Mouse (Mus musculus): ENCODE results near the gene Dapk1.

Dapk1 gene

DNA sequence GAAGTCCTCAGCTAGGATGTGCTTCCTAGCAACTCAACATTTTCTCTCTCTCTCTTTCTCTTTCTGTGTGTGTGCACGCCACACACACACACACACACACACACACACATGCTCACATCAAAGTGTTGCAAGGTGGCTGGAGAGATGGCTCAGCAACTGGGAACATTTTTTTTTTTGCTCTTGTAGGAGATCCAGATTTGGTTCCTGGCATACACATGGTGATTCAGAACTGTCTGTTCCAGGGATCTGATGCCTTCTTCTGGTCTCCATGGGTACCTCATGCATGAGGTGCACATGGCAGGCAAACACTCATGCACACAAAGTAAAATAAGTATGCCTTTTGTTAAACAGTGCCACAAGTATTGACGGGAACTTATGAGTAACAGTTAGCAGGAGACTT is 89.2 kb downstream of the Dapk1 start:
- DNase-seq (ENCODE audit: low spot score in 2 of 2), result no peak

- DNase-seq (ENCODE audit: low spot score in 2 of 2), result no peak
Observed at GRCm38 (mm10) chr13:60691940-60692339, 90.2 kb downstream of the Dapk1 start.

DNA sequence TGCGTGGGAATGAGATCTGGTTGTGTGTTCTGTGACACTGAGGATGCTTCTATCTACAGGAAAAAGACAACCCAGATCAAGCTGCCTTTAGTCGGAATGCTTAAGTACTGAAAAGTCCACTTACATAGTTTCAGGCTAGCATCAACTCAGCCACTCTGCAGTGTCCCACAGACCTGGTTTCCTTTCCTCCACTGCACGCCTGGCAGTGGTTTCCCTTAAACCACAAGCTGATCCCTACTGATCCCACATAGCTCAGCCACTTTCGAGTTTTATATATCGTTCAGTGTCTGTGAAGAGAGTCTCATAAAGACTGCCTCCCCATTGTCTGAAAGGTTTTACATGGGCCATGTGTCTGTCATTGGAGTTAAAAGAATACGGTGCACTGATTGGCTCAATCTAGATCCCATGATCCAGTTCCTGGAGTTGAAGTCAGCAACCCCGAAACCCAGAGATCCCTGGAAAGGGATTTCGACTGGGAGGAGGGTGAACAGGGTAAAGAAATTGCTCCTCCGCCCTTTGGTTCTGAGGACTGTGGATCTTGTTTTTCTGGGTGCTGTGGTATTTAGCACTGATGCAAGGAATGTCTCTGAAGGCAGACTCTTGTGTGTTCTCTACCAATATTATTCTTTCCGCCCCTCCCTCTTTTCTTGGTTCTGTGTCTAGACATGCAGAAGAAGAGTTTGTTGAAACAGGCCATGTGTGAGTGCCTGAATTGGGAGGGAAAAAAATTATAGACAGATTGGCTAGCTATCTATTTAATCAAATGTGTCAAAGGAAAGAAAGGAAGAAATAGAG is 93.6 kb downstream of the Dapk1 start:
- no peak for DNase-seq (ENCODE audit: low spot score in 2 of 2)

- no peak for DNase-seq (ENCODE audit: low spot score in 2 of 2)
Observed at GRCm38 (mm10) chr13:60696323-60696722, 94.6 kb downstream of the Dapk1 start.

DNA sequence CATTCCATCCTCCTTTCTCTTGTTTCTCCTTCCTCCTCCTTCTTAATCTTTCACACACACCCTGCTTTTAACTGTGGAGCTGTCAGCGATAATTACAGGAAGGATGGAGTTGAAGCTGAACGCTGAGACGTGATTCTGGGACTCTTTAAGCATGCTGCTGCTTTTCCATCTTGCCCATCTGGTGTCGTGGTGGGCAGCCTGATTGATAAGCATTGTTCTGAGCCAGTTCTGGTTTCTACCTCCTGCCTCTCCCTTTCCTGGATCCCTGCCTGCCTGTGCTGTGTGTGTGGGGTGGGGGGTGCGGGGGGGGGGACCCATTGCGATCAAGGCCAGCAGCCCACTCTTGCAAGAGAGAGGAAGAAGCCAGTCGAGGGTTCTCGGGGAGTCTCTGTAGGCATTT is 95.0 kb downstream of the Dapk1 start:
- no peak for DNase-seq (ENCODE audit: low spot score in 2 of 2)

DNA sequence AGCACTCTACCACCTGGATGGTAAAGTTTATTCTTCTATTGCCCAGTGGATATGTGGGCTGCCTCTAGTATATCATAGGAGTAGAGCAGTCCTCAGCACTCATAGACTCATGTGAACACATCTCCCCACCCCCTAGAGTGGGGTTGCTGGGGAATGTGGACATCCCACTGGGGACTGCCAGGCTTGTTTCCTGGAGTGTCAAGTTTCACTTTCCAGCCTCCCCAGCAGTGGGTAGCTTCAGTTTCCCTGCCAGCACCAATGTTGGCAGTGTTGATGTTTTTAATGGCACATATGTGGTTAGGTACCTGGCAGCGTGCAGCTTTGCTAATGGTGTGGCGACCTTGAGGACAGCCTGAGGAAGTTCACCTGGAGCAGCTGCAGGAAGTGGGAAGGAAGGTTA is 96.3 kb downstream of the Dapk1 start:
- DNase-seq (ENCODE audit: low spot score in 2 of 2), result no peak

DNA sequence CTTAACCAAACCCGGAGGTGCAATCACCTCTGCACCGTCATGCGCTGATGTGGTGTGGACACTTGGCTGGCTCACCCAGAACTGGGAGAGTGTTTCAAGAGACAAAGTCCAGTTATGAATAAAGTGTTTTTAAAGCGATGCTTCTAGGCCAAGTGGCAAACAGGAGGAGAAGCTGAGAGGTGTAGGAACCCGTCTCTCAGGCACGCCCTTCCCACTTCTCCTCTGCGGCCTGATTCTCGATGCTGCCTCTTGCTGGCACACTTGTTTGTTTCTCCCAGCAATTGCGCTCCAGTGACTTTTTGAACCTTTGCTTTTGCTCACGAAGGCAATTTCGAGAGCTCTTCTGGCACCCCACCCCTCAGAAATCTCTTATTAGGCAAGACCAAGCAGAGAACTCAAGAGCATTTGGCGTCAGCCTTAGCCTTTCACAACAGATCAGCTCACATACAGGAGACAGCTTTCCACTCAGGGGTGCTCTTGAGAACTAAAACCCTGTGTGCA is 100.0 kb downstream of the Dapk1 start:
- DNase-seq (ENCODE audit: low spot score in 2 of 2), result no peak

DNA sequence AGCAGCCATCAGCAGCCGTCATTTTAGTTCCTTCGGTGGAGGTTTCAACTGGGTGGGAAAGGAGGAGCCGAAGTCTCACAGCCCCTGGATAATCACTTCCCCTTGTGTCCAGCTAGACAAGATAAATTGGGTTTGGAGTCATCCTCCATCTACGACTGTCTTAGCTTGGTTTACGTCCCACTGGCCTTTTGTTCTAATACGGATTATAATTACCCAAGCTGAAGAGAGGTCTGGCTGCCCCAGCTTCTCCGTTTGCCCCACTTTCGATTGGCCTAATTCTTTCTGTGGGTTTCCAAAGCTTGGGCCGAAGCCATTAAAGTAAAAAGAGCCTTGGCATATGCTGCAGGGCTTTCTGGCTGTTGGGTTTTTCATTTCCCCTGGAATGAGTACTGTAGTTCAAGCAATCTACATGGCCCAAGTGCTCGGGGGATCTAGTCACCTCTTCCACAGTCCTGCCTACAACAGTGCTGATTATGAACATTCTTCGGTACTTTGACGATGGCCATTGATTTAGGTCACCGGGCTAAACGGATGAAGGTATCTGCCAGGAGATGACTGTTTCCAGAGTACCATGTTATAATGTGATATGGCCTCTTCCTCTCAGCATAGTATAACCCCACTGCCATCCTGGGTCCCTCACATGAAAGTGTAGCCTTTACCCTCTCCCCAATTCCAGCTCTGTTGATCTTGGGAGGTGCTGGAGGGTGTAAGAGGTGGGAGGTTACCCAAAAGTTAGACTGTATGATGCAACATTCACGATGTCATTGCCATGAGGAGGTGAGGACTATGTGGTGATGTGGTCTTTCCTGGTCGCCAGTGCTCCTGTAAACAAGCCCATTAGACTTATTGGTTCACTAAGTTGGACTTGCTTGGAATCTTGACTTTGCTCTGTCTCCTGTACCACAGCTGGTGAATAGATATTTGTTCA is 106.1 kb downstream of the Dapk1 start:
- DNase-seq (ENCODE audit: low spot score in 2 of 2), result no peak

DNA sequence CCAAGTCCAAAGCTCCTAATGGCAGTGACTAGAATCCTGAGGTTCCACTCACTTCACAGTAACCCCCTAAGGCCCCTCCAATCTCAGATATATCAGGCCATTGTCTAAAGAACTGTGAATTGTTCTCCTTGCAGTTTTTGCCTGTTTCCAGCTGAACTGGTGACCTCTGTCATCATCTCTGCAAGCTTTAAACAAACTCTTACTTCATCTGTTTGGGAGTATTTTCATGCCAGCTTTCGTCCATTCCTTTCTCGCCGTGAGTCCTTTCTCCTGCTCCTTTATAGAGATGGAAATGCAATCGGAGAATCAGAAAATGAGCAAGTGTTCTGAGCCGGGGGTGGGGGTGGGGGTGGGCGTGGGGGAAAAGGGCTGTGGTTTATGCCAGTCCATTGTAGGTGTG is 107.4 kb downstream of the Dapk1 start:
- DNase-seq (ENCODE audit: low spot score in 2 of 2), result no peak

DNA sequence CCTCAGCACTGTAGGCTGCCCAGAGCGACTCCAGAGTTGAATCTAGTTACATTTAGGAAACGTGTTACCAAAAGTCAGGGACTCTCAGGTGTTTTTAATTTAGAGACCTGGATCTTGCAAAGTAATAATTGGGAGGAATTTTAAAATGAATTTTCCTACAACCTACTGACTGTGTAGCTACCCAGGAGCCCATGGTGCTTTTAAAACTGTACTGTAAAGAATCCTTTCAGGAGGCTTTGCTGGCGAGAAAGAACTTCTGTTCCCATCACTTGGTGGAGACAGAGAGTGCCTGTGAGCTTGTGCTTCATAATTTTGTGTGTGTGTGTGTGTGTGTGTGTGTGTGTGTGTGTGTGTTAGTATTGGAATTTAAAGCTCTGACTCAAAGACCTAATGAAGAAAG is 109.2 kb downstream of the Dapk1 start:
- DNase-seq (ENCODE audit: low spot score in 2 of 2), result no peak

DNA sequence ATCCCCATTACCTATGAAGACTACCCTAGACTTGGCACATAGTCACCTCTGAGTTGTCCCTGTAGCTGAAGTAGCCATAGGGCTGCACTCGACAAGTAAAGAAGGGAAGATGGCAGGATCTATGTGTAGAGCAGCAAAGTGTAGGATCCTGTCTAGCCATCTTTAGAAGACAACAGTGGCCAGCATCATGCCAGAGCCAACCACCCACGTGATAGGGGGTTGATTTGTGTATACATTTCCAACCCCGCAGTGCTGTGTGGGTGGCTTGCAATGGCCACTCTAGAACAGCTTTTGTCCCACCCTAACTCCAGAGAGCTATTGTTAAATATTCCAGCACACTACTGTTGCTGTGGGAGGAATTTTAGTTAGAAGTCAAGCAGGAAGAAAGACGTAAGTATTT is 111.8 kb downstream of the Dapk1 start:
- no peak for DNase-seq (ENCODE audit: low spot score in 2 of 2)

DNA sequence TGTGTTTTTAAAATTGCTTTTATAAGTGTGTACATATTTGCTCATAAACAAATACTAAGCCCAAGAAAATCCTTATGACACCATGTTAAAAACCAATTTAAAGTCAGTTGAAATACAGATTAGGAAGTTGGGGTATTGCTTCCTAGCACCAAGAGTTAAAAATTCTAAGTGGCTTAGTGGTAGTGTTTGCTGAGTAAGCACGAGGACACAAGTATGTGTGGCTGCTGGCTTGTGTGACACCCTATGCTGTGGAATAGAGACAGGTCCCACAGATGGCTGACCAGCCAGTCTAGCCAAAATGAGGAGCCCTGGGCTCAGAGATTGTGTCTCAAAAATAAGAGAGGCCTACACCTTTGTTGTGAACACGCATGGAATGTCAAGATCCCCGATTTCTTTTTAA is 114.4 kb downstream of the Dapk1 start:
- DNase-seq (ENCODE audit: low spot score in 2 of 2), result no peak

- no peak for DNase-seq (ENCODE audit: low spot score in 2 of 2)
Observed at GRCm38 (mm10) chr13:60717421-60717820, 115.7 kb downstream of the Dapk1 start.

DNA sequence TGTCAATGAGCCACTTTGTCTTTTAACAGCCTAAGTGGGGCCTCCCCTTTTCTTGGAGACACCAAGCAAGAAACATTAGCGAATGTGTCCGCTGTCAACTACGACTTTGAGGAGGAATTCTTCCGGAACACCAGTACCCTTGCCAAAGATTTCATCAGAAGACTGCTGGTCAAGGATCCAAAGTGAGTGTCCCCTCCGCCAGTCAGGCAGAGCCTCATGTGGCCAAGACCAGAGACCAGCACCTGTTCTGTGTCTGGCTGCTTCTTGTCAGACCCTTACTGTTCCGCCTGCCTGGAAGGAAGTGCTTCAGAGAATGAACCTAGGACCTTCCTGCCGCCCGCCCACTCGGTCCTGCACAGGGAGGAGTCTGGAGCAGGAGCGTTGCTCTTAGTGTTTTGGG is 117.8 kb downstream of the Dapk1 start:
- DNase-seq (ENCODE audit: low spot score in 2 of 2), result no peak

DNA sequence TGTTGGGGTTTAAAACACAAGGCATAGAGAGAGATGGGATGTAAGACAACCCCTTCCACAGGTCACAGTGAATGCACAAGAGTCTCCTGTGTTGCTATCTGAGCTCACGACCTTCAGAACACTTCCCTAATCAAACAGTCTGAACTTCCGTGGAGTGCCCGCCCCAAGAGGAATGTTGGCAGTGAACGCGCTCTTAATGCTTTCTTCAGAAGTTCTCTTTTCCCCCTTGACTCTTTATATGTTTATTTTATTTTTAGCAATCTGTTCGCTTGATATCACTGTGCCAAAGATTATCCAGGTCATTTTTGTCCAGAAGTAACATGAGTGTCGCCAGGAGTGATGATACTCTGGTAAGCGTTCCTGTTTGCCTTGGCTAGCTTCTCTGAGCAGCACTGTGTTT is 121.0 kb downstream of the Dapk1 start:
- DNase-seq (ENCODE audit: low spot score in 2 of 2), result no peak

DNA sequence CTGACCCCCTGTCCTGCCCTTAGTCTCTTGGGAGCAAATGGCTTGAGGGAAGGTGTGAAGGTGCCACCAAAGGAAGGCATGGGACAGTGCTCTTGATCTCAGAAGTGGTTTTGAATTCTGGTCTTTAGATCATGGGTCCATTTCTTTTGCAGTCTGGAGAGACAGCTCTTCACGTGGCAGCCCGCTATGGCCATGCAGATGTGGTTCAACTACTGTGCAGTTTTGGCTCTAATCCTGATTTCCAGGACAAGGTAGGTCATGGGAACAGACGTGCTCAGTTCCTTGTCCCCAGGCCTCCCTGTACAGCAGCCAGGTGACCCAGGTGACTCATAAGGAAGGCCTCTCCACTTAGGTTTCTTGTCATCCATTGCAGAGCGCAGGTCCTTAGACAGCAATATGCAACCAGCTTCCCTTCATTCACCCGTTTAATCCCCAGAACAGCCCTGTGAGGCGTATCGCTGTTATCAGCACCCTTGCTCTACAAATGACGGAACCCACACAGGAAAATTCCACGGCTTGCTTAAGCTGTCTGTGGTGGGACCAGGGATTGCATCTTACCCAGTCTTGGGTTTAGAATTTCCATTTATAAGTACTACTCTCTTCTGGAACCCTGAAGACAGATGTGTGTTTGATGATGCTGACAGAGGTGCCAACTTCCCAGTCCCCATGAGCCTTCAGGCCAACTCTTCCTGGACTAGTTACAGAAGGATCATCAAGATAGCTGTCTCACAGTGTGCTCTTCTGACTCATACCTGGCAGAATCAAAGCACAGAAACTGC is 126.7 kb downstream of the Dapk1 start:
- no peak for DNase-seq (ENCODE audit: low spot score in 2 of 2)

- DNase-seq (ENCODE audit: low spot score in 2 of 2), result no peak
Observed at GRCm38 (mm10) chr13:60729055-60729402, 127.3 kb downstream of the Dapk1 start.

DNA sequence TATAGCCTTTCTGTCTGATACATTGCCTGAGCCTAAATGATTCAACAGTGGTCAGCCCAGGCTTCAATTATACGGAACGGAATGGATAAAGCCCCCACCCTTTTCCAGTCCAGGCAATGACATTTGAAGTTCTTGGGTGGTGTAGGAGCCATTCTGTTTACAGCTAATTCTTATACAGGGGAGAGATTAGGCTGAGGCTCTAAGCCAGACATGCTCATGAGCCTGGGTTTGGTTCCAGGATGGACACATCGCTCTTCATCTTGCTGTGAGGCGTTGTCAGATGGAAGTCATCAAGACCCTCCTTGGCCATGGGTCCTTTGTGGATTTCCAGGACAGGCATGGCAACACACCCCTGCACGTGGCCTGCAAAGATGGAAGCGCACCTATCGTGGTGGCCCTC is 128.8 kb downstream of the Dapk1 start:
- DNase-seq (ENCODE audit: low spot score in 2 of 2), result no peak

- no peak for DNase-seq (ENCODE audit: low spot score in 2 of 2)
Observed at GRCm38 (mm10) chr13:60731001-60731400, 129.3 kb downstream of the Dapk1 start.

- DNase-seq (ENCODE audit: low spot score in 2 of 2), result no peak
Observed at GRCm38 (mm10) chr13:60735306-60735705, 133.6 kb downstream of the Dapk1 start.

- no peak for DNase-seq (ENCODE audit: low spot score in 2 of 2)
Observed at GRCm38 (mm10) chr13:60736421-60737105, 134.8 kb downstream of the Dapk1 start.

Data from natural killer cell, adult 2 months (primary cell).